13 mouse cellular contexts compared by ENCODE assay signal in genomic region chr4:32262825-32263684, GRCm38 (mm10). TPM values are rescaled to one million over a fixed set of nuclear protein-coding genes. Genes with fewer than 3 reads are reported as not detected.
DNase-seq lines count a peak whose midpoint lies in the region; ATAC-seq and TF ChIP-seq lines count a peak whose summit lies in the region.
"Had no signal": no experiment of that assay in that cellular context is flagged by ENCODE, and none has a peak within 500 bp of the region (broad histone marks: within the 10 kb centered on the region; RNA-seq: fewer than 3 reads in every experiment).

No protein-coding gene starts in this region.

- 0 out of 2 replicates have a peak overlapping the region, but pooled peaks have one; percentile 6 for H3K4me2 ChIP-seq in intestine, postnatal 0 days (replicated peaks; ENCODE audit: low read depth)
- no peak overlapping the region for H3K4me2 ChIP-seq in intestine, embryonic 16.5 days (ENCODE audit: low read depth, low read length)
- H3K4me2 ChIP-seq in stomach, embryonic 14.5 days (replicated peaks; ENCODE audit: low read depth, low read length) = no peak overlapping the region
- H3K4me2 ChIP-seq in stomach, postnatal 0 days (replicated peaks; ENCODE audit: low read depth) = no peak overlapping the region
- no peak overlapping the region for H3K4me2 ChIP-seq in forebrain, postnatal 0 days (ENCODE audit: low read depth)
- H3K4me2 ChIP-seq in midbrain, embryonic 16.5 days (ENCODE audit: low read length) = no peak overlapping the region

- no peaks in the 10 kb centered on the region for H3K4me1 ChIP-seq in intestine, postnatal 0 days (replicated peaks; ENCODE audit: control insufficient read depth, insufficient read depth, low read length)
- H3K4me1 ChIP-seq in intestine, embryonic 16.5 days (ENCODE audit: control insufficient read depth, insufficient read depth, low read length) = peaks cover 3% of the 10 kb centered on the region; the same call in 1 of the 2 replicates
- H3K4me1 ChIP-seq in stomach, embryonic 14.5 days (ENCODE audit: control insufficient read depth, insufficient read depth, low read length) = no peaks in the 10 kb centered on the region
- no peaks in the 10 kb centered on the region for H3K4me1 ChIP-seq in stomach, postnatal 0 days (replicated peaks; ENCODE audit: control insufficient read depth, insufficient read depth)
- H3K4me1 ChIP-seq in forebrain, postnatal 0 days (ENCODE audit: insufficient read depth) = no peaks in the 10 kb centered on the region; the same call in 1 of the 2 replicates
- no peaks in the 10 kb centered on the region; the same call in 1 of the 2 replicates for H3K4me1 ChIP-seq in midbrain, embryonic 16.5 days (ENCODE audit: control insufficient read depth, insufficient read depth, low read length)

- H3K27ac ChIP-seq in intestine, postnatal 0 days (ENCODE audit: low read depth, low read length) = no peak overlapping the region
- H3K27ac ChIP-seq in intestine, embryonic 16.5 days (ENCODE audit: low read length) = no peak overlapping the region
- 0 out of 2 replicates have a peak overlapping the region, but pooled peaks have one; percentile 30 for H3K27ac ChIP-seq in stomach, embryonic 14.5 days (ENCODE audit: low read length)
- H3K27ac ChIP-seq in stomach, postnatal 0 days (replicated peaks) = no peak overlapping the region
- H3K27ac ChIP-seq in forebrain, postnatal 0 days (ENCODE audit: low read depth, low read length) = no peak overlapping the region
- H3K27ac ChIP-seq in midbrain, embryonic 16.5 days (ENCODE audit: low read length) = no peak overlapping the region
- H3K27ac ChIP-seq: macrophage had no signal

- no peak for DNase-seq in stomach, postnatal 0 days (ENCODE audit: low spot score)
- DNase-seq in fat pad, adult 2 months (ENCODE audit: extremely low read depth, low read depth, low spot score) = peak; percentile 86
- no peak for DNase-seq in forebrain, postnatal 0 days
- DNase-seq: cerebellum, adult 18-20 months; gastrocnemius, postnatal 14 days; right cerebral cortex, postnatal 25 days had no signal

- no peaks in the 10 kb centered on the region for H3K27me3 ChIP-seq in intestine, postnatal 0 days (replicated peaks; ENCODE audit: control insufficient read depth, insufficient read depth, low read length)
- no peaks in the 10 kb centered on the region for H3K27me3 ChIP-seq in intestine, embryonic 16.5 days (replicated peaks; ENCODE audit: control insufficient read depth, insufficient read depth, low read length)
- H3K27me3 ChIP-seq in stomach, embryonic 14.5 days (ENCODE audit: control insufficient read depth, insufficient read depth, low read length) = no peaks in the 10 kb centered on the region
- H3K27me3 ChIP-seq in stomach, postnatal 0 days (ENCODE audit: control insufficient read depth, insufficient read depth, low read length) = no peaks in the 10 kb centered on the region
- H3K27me3 ChIP-seq in forebrain, postnatal 0 days (ENCODE audit: insufficient read depth, low read length) = no peaks in the 10 kb centered on the region
- no peaks in the 10 kb centered on the region for H3K27me3 ChIP-seq in midbrain, embryonic 16.5 days (ENCODE audit: control insufficient read depth, insufficient read depth, low read depth, low read length)

- no peaks in the 10 kb centered on the region for H3K36me3 ChIP-seq in intestine, postnatal 0 days (ENCODE audit: control insufficient read depth, insufficient read depth)
- no peaks in the 10 kb centered on the region for H3K36me3 ChIP-seq in intestine, embryonic 16.5 days (ENCODE audit: control insufficient read depth, insufficient read depth, low read length)
- H3K36me3 ChIP-seq in stomach, embryonic 14.5 days (ENCODE audit: control insufficient read depth, insufficient read depth, low read length) = no peaks in the 10 kb centered on the region
- H3K36me3 ChIP-seq in stomach, postnatal 0 days (ENCODE audit: control insufficient read depth, insufficient read depth, low read length) = no peaks in the 10 kb centered on the region
- 0 out of 2 replicates have a peak, but pooled peaks cover 4% of the 10 kb centered on the region for H3K36me3 ChIP-seq in forebrain, postnatal 0 days (ENCODE audit: insufficient read depth)
- no peaks in the 10 kb centered on the region for H3K36me3 ChIP-seq in midbrain, embryonic 16.5 days (ENCODE audit: control insufficient read depth, insufficient read depth, low read length)

- H3K4me3 ChIP-seq in intestine, postnatal 0 days (ENCODE audit: low read depth, low read length) = no peak overlapping the region
- no peak overlapping the region for H3K4me3 ChIP-seq in intestine, embryonic 16.5 days (ENCODE audit: low read length)
- no peak overlapping the region for H3K4me3 ChIP-seq in stomach, embryonic 14.5 days (ENCODE audit: low read depth, low read length)
- H3K4me3 ChIP-seq in stomach, postnatal 0 days (ENCODE audit: low read depth, low read length) = no peak overlapping the region
- no peak overlapping the region for H3K4me3 ChIP-seq in forebrain, postnatal 0 days (ENCODE audit: low read depth, low read length)
- no peak overlapping the region for H3K4me3 ChIP-seq in midbrain, embryonic 16.5 days (ENCODE audit: low read depth, low read length)

- TF ChIP-seq CTCF in intestine, postnatal 0 days (IDR thresholded peaks at IDR 0.05; ENCODE audit: low read depth) = no peak
- TF ChIP-seq CTCF in stomach, postnatal 0 days (IDR thresholded peaks at IDR 0.05; ENCODE audit: low read depth) = no peak
- TF ChIP-seq CTCF in forebrain, postnatal 0 days (IDR thresholded peaks at IDR 0.05; ENCODE audit: low read depth) = no peak

- WGBS in intestine, postnatal 0 days = 78% methylated on average over 20 of the region's 20 CpGs
- 79% methylated on average over 20 of the region's 20 CpGs for WGBS in intestine, embryonic 16.5 days
- 76% methylated on average over 20 of the region's 20 CpGs for WGBS in stomach, embryonic 14.5 days
- WGBS in stomach, postnatal 0 days = 76% methylated on average over 20 of the region's 20 CpGs
- WGBS in forebrain, postnatal 0 days = 81% methylated on average over 20 of the region's 20 CpGs
- WGBS in midbrain, embryonic 16.5 days = 94% methylated on average over 20 of the region's 20 CpGs

- H3K9ac ChIP-seq in intestine, postnatal 0 days (ENCODE audit: low read depth, low read length) = no peak overlapping the region
- H3K9ac ChIP-seq in intestine, embryonic 16.5 days (ENCODE audit: low read depth, low read length) = no peak overlapping the region
- no peak overlapping the region for H3K9ac ChIP-seq in stomach, embryonic 14.5 days (replicated peaks; ENCODE audit: low read depth, low read length)
- no peak overlapping the region for H3K9ac ChIP-seq in stomach, postnatal 0 days (ENCODE audit: low read length)
- H3K9ac ChIP-seq in forebrain, postnatal 0 days = no peak overlapping the region
- no peak overlapping the region for H3K9ac ChIP-seq in midbrain, embryonic 16.5 days (ENCODE audit: low read depth, low read length)

- ATAC-seq in intestine, postnatal 0 days = no peak
- ATAC-seq in intestine, embryonic 16.5 days = no peak
- no peak for ATAC-seq in stomach, embryonic 14.5 days (ENCODE audit: insufficient number of reproducible peaks, insufficient read depth, low FRiP score, low read depth)
- ATAC-seq in stomach, postnatal 0 days (ENCODE audit: low FRiP score, low TSS enrichment) = no peak
- ATAC-seq in forebrain, postnatal 0 days = no peak
- no peak for ATAC-seq in midbrain, embryonic 16.5 days
- ATAC-seq: forebrain, embryonic 14.5 days; hindbrain, embryonic 16.5 days had no signal

- H3K9me3 ChIP-seq in intestine, postnatal 0 days (ENCODE audit: control insufficient read depth) = no peaks in the 10 kb centered on the region
- no peaks in the 10 kb centered on the region for H3K9me3 ChIP-seq in intestine, embryonic 16.5 days (ENCODE audit: control insufficient read depth, low read length)
- H3K9me3 ChIP-seq in stomach, embryonic 14.5 days (ENCODE audit: control insufficient read depth, low read depth, low read length) = no peaks in the 10 kb centered on the region
- no peaks in the 10 kb centered on the region for H3K9me3 ChIP-seq in stomach, postnatal 0 days (ENCODE audit: control insufficient read depth, low read length)
- no peaks in the 10 kb centered on the region for H3K9me3 ChIP-seq in forebrain, postnatal 0 days (ENCODE audit: low read length)
- no peaks in the 10 kb centered on the region for H3K9me3 ChIP-seq in midbrain, embryonic 16.5 days (replicated peaks; ENCODE audit: control insufficient read depth, low read length, poor library complexity, severe bottlenecking)

- TF ChIP-seq EP300 in stomach, postnatal 0 days (optimal IDR thresholded peaks at IDR 0.05) = no peak

RNA-seq across cellular contexts. Expression of gene Bach2, which starts 24.5 kb away (rescaled TPM):
- polyA plus RNA-seq in intestine, postnatal 0 days (2015; fragmentation: Nextera tagmentation; extraction: Ambion mirVana) = 1.1 and 1.4 TPM in 2 replicates
- 2.4 and 3.2 TPM in 2 replicates for polyA plus RNA-seq in intestine, embryonic 16.5 days (2015; fragmentation: Nextera tagmentation; extraction: Ambion mirVana)
- 8.4 and 10.0 TPM in 2 replicates for polyA plus RNA-seq in stomach, embryonic 14.5 days (2014; fragmentation: Nextera tagmentation; extraction: Ambion mirVana)
- 1.9 TPM in 2 replicates for polyA plus RNA-seq in stomach, postnatal 0 days (2015; fragmentation: Nextera tagmentation; extraction: Ambion mirVana)
- 16.2 and 19.0 TPM in 2 replicates for total RNA-seq in forebrain, postnatal 0 days (2014; rRNA removed)
- 9.1 and 16.0 TPM in 2 replicates for polyA plus RNA-seq in forebrain, postnatal 0 days (2015; fragmentation: Nextera tagmentation; extraction: Ambion mirVana)
- polyA plus RNA-seq in midbrain, embryonic 16.5 days (2015; fragmentation: Nextera tagmentation; extraction: Ambion mirVana) = 18.8 and 20.8 TPM in 2 replicates
